Mouse (Mus musculus) neural tube, embryonic 12.5 days (tissue): ENCODE results near the gene Napsa. TPM values are rescaled to one million over a fixed set of nuclear protein-coding genes. Genes with fewer than 3 reads are reported as not detected.
A peak's percentile ranks its signal among the peaks of the same experiment; 100 is the strongest.

ENCODE experiments used
- ATAC-seq: fragments of 200-750 bp; cut with Nextera tagmentation; 2 replicates; pipeline ENCODE4 v1.8.0; 2017; ENCODE audit warnings: low read depth, mild to moderate bottlenecking, moderate TSS enrichment, moderate library complexity; ENCODE audit not compliant: low FRiP score
- H3K27ac ChIP-seq: fragments of 300-500 bp; sonication (generic); 2 replicates; pipeline ENCODE4 v1.5.1; 2016
- H3K27me3 ChIP-seq: fragments of 300-500 bp; sonication (generic); replicated peaks from 2 replicates; pipeline ENCODE4 v1.6.1; 2016; ENCODE audit warnings: mild to moderate bottlenecking
- H3K36me3 ChIP-seq: fragments of 300-500 bp; sonication (generic); 2 replicates; pipeline ENCODE4 v1.6.1; 2016; ENCODE audit warnings: mild to moderate bottlenecking
- H3K4me1 ChIP-seq: fragments of 300-500 bp; sonication (generic); 2 replicates; pipeline ENCODE4 v1.6.1; 2016
- H3K4me2 ChIP-seq: fragments of 300-500 bp; sonication (generic); replicated peaks from 2 replicates; pipeline ENCODE4 v1.6.1; 2016; ENCODE audit warnings: mild to moderate bottlenecking
- H3K4me3 ChIP-seq: fragments of 300-500 bp; sonication (generic); 2 replicates; pipeline ENCODE4 v1.5.1; 2016
- H3K9ac ChIP-seq: fragments of 300-500 bp; sonication (generic); 2 replicates; pipeline ENCODE4 v1.6.1; 2016; ENCODE audit warnings: mild to moderate bottlenecking
- H3K9me3 ChIP-seq: fragments of 300-500 bp; sonication (generic); 2 replicates; pipeline ENCODE4 v1.6.1; 2016; ENCODE audit warnings: mild to moderate bottlenecking
- WGBS: fragments of 180-500 bp; shearing (Covaris S2); methylation state at CpG from one replicate; pipeline ENCODE4 v1.1.7; 2016; 5-methylcytosine and 5-hydroxymethylcytosine counted together
- polyA plus RNA-seq: library from polyadenylated mRNA; unstranded; fragments of >200 nt; fragmentation: Nextera tagmentation; extraction: Ambion mirVana; gene quantifications from 2 replicates; pipeline ENCODE4 v1.2.1, GENCODE M21; 2016

Napsa gene
- polyA plus RNA-seq, 1 experiment from 2014 or later = 0.74 TPM

DNA sequence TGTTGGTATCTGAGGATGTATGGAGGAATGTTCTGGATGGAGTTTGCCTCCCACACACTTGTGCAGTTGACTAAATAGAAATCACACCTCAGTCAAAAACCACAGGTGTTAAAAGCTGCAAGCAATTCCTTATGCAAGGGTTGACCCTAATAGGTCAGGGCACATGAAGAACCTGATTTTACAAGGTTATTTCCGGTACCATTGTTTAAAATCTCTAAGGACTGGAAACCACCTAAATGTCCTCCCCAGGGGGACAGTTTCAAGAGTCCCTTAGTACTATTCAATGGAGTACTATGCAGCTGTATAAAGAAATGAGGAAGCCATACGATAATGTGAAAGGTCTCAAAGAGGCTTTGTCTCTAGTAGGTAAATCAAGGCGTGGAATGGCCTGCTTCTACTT is 25.9 kb upstream of the Napsa start:
- Histone ChIP-seq H3K27me3 (no peaks in the 10 kb centered on the region), H3K27ac (no peak overlapping the region), H3K9me3 (0 out of 2 replicates have a peak, but pooled peaks cover 6% of the 10 kb centered on the region), H3K4me1 (peaks cover 13% of the 10 kb centered on the region), H3K4me3 (no peak overlapping the region), H3K36me3 (peaks cover 42% of the 10 kb centered on the region), H3K9ac (no peak overlapping the region), H3K4me2 (no peak overlapping the region)
- no peak for ATAC-seq
- 96% methylated on average over 3 of the region's 3 CpGs for WGBS

DNA sequence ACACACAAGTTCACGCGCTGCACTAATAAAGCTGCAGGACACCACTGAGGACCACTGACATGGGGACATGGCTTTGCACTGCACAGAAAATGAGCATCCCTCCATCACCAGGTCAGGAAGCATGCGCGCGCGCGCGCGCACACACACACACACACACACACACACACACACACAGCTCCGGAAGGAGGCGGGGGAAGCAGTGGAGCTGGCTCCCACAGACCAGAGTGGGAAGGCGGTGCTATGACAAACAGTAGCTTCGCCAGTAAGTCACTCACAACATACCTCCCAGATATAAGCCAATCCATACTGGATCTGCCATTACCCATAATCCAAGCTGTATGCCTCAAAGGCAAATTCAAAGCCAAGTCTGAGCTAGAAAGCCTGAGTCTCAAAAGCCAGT is 25.1 kb upstream of the Napsa start:
- H3K4me2 ChIP-seq = peak overlapping the region; percentile 92

DNA sequence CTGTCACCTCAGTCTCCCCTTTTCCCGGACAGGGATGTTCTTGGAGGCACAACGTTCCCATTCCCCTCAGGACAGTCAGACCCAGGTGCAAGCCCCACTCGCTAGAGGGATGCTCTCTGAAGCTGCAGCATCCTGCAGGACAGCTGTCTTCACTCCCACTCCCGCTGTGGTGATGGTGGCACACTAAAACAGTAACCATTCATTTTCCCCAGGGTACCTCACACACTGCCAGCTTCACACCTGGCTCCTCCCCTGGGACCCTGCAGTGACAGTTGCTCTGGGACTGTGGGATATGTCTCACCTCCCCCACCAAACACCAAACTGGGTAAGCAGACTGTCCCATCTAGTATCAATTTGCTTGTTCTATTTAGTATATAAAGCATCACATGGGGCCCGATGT is 24.5 kb upstream of the Napsa start:
- H3K36me3 ChIP-seq = peaks cover 39% of the 10 kb centered on the region
- no peak for ATAC-seq
- no peaks in the 10 kb centered on the region for H3K27me3 ChIP-seq
- 0 out of 2 replicates have a peak, but pooled peaks cover 6% of the 10 kb centered on the region for H3K9me3 ChIP-seq
- H3K27ac ChIP-seq = no peak overlapping the region
- peak overlapping the region; percentile 59 for H3K9ac ChIP-seq
- 18% methylated on average over 5 of the region's 5 CpGs for WGBS
- peaks cover 13% of the 10 kb centered on the region for H3K4me1 ChIP-seq
- H3K4me3 ChIP-seq = peak overlapping the region; percentile 59
- peak overlapping the region; percentile 92 for H3K4me2 ChIP-seq

More for the DNA sequence above, 25.1 kb upstream of the Napsa start:
- H3K9me3 ChIP-seq = 0 out of 2 replicates have a peak, but pooled peaks cover 6% of the 10 kb centered on the region
- H3K4me1 ChIP-seq = peaks cover 13% of the 10 kb centered on the region
- peaks cover 42% of the 10 kb centered on the region for H3K36me3 ChIP-seq
- H3K9ac ChIP-seq = no peak overlapping the region
- H3K27ac ChIP-seq = no peak overlapping the region
- no peak overlapping the region for H3K4me3 ChIP-seq
- 98% methylated on average over 13 of the region's 13 CpGs for WGBS
- H3K27me3 ChIP-seq = no peaks in the 10 kb centered on the region
- ATAC-seq = no peak

DNA sequence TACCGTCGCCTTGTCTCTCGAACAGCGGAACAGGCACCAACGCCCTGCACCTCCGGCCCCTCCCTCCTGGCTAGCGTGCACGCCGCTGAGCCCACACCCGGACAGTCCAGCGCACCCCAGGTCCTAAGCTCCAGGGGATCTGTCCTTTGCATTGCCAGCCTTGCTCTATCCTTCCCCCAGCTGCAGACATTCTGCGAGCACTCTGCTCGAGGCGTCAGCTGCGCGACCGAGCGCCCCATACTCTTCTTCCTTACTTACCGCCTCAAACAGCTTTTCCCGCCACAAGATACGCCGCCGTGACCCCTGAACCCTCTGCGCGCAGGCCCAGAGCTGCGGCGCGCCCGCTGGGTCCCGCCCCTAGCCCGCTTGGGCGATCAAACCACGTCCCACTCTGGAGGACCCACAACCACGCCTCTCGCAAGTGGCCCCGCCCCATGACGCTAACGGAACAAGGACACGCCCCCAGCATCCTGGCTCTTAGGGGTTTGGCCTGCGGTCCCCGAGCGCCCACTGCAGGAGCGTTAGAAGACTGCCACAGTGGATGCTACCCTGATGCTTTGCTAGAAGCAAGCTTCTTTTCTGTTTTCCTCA is 23.6 kb upstream of the Napsa start, which contains the start of gene Pold1:
Gene Pold1, minus strand, starts transcription at position 353 of the 591 bp plus-strand sequence.
- under 1% methylated on average over 43 of the region's 43 CpGs for WGBS
- Histone ChIP-seq H3K27ac (no peak within 1 kb of the TSS), H3K36me3 (peaks cover 33% of the 10 kb centered on the region)

DNA sequence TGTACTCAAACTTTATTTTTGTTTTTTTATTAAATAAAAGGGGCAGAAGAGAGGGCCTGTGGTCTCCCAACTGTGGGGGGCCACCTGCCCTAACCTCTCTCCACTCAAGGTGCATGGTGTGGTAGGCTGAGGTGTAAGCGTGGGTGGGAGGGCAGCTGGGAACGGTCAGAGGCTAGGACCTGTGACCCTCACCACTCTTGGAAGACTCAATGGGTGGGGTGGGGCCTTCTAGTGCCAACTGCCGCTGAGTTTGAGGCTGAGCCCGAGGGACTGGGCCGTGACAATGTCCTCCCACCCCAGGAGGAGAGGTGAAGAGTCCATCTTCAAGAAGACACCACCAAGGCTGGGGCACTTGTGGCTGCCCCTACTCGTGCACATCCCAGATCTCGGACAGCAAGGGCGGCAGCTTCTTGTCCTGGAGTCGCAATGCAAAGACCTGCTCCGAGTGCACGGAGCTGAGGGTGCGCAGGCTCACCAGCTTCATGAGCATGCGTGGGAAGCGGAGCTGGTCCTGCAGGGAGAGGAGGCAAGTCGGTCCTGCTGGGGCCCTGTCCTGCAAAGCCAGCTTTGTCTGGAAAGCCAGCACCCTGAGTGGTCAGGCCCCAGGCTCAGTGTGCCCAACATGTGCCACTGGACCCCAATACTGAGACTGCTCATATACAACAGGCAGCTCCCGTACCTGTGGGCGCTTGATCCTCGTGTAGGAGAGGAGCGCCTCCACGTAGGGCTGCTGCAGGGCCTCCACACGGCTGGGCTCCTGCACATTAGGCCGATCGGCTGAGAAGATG is 22.4 kb upstream of the Napsa start:
- no peak overlapping the region for H3K27ac ChIP-seq
- H3K4me1 ChIP-seq = peaks cover 20% of the 10 kb centered on the region
- H3K9ac ChIP-seq = no peak overlapping the region
- 95% methylated on average over 23 of the region's 23 CpGs for WGBS
- no peak for ATAC-seq
- no peak overlapping the region for H3K4me3 ChIP-seq
- H3K36me3 ChIP-seq = peaks cover 33% of the 10 kb centered on the region
- H3K9me3 ChIP-seq = 0 out of 2 replicates have a peak, but pooled peaks cover 6% of the 10 kb centered on the region
- H3K27me3 ChIP-seq = no peaks in the 10 kb centered on the region
- no peak overlapping the region for H3K4me2 ChIP-seq

More for the DNA sequence above, 23.6 kb upstream of the Napsa start, which contains the start of gene Pold1:
- peak; percentile 85 for ATAC-seq
- Histone ChIP-seq H3K4me2 (peak within 1 kb of the TSS; percentile 92), H3K4me1 (peaks cover 20% of the 10 kb centered on the region), H3K9me3 (0 out of 2 replicates have a peak, but pooled peaks cover 6% of the 10 kb centered on the region), H3K4me3 (peak within 1 kb of the TSS; percentile 59), H3K9ac (peak within 1 kb of the TSS; percentile 59), H3K27me3 (no peaks in the 10 kb centered on the region)

DNA sequence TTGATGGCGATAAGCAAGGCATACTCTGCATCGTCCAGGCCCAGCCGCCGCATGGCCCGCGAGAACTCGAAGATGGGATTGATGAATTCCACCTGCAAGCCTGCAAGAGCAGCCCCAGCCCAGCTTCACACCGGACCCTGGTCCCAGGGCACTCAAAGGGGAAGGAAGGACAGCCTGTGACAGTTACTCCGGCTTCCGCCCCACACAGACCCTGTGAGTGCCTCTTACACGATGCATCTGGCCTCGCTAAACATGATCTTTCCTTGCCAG is 21.8 kb upstream of the Napsa start:
- Histone ChIP-seq H3K4me1 (peaks cover 20% of the 10 kb centered on the region), H3K27me3 (no peaks in the 10 kb centered on the region), H3K9me3 (0 out of 2 replicates have a peak, but pooled peaks cover 6% of the 10 kb centered on the region), H3K4me3 (no peak overlapping the region), H3K9ac (no peak overlapping the region), H3K4me2 (no peak overlapping the region), H3K36me3 (peaks cover 33% of the 10 kb centered on the region), H3K27ac (no peak overlapping the region)
- WGBS = 94% methylated on average over 12 of the region's 12 CpGs
- ATAC-seq = no peak

DNA sequence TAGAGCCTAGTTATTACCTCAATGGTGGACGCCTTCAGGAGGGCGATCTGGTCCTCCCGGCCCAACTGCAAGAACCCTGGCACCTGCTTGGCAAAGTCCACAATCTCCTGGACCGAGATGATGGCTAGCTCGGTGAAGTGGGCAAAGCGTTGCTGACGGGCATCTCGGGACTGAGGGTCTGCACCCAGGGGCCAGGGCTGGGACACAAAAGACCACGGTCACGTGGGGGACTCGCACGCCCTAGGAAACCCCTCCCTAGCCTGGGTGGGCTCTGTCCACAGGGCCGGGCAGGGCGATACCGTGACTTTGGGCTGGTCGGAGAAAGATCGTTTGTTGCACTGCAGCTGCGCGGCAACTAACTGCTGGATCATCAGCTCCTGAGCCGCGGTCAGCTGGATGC is 20.9 kb upstream of the Napsa start:
- 0 out of 2 replicates have a peak, but pooled peaks cover 2% of the 10 kb centered on the region for H3K9me3 ChIP-seq
- 92% methylated on average over 21 of the region's 21 CpGs for WGBS
- H3K9ac ChIP-seq = no peak overlapping the region
- no peak overlapping the region for H3K27ac ChIP-seq
- peaks cover 29% of the 10 kb centered on the region for H3K36me3 ChIP-seq
- no peaks in the 10 kb centered on the region for H3K27me3 ChIP-seq
- no peak for ATAC-seq
- no peak overlapping the region for H3K4me3 ChIP-seq
- H3K4me2 ChIP-seq = no peak overlapping the region
- H3K4me1 ChIP-seq = peaks cover 20% of the 10 kb centered on the region

DNA sequence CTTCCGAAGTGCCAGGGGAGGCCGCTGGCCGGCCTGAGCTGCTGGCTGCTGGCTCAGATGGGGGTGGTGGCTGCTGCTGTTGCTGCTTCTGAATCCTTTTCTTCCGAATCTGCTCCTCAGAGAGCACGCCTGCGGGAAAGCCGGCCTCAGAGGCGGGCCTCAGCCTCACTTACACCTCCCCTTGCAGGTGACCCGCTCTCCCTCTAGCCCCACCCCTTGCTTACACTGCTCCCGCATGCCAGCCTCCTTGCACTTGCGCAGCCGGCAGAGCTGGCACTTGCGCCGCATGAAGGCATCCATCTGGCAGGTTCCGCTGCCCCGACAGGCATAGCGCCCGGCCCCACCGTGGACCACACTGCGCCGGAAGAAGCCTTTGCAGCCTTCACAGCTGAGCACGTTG is 20.4 kb upstream of the Napsa start:
- WGBS = 71% methylated on average over 22 of the region's 22 CpGs
- no peak overlapping the region for H3K9ac ChIP-seq
- no peak overlapping the region for H3K27ac ChIP-seq
- H3K36me3 ChIP-seq = peaks cover 29% of the 10 kb centered on the region
- peaks cover 20% of the 10 kb centered on the region for H3K4me1 ChIP-seq
- H3K4me3 ChIP-seq = no peak overlapping the region
- no peaks in the 10 kb centered on the region for H3K27me3 ChIP-seq
- H3K9me3 ChIP-seq = no peaks in the 10 kb centered on the region
- ATAC-seq = no peak
- no peak overlapping the region for H3K4me2 ChIP-seq

DNA sequence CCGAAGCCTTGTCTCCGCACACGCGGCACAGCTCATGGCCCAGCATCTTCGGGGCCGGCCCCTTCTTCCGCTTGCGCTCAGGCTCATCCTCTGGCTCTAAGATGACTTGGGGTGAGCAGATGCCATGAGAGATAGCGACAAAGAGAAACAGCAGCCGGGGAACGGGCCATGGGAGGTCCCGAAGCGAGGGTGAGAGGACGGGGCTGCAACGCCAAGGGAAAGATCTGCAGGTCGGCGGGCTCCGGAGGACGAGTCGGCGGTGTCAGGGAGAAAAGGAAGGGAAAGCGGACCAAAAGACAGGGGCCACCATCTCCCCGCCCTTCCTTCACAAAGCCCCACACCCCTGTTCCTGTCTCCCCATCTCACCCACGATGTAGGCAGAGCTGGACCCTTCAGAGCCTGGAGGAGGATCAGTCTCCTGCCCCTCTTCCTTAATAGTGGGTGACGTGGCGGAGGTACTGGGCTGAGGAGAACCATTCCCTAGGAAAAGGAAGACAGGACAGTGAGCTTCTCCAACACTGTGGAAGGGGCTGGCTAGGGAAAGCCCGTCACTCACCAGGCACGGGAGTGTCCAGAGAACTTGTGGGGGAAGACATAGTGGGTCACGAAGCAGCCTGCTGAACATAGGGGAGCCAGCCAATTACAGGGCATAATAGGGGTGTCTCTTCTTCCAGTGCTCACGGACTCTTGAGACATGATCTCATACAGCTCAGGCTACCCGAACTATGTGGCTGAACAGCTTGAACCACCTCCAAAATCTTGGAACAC is 19.9 kb upstream of the Napsa start:
- H3K27me3 ChIP-seq = no peaks in the 10 kb centered on the region
- peaks cover 29% of the 10 kb centered on the region for H3K36me3 ChIP-seq
- 86% methylated on average over 31 of the region's 31 CpGs for WGBS
- no peak overlapping the region for H3K27ac ChIP-seq
- peak overlapping the region; percentile 63 for H3K4me2 ChIP-seq
- no peaks in the 10 kb centered on the region for H3K9me3 ChIP-seq
- no peak overlapping the region for H3K9ac ChIP-seq
- H3K4me1 ChIP-seq = peaks cover 20% of the 10 kb centered on the region
- H3K4me3 ChIP-seq = no peak overlapping the region
- no peak for ATAC-seq

DNA sequence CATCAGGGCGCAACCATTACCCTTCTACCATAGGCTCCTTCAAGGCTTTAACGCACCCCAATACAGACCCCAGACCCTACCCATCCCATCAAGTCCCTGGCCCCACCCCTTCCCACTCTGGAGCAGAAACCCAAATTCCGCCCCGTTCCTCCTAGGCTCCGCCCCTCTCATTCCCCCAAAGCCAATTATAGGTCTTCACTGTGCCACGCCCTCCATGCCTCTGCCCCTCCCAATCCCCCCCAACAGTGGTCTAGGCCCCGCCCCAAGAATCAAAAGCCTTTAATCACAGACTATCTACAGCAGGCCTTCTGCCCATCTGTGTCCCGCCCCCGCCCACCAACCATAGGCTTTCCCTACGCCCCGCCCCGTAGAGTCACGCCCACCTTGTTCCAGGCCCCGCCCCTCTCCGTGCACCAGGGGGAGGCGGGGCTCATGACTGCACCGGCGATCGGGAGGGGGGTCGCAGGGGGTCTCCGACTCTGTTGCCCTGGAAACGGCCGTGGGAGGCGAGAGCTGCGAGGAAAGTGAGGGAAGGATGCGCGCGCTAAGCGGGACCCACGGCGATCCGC is 18.9 kb upstream of the Napsa start:
- H3K36me3 ChIP-seq = peaks cover 29% of the 10 kb centered on the region
- H3K4me1 ChIP-seq = peaks cover 10% of the 10 kb centered on the region
- no peaks in the 10 kb centered on the region for H3K27me3 ChIP-seq
- H3K9ac ChIP-seq = peak overlapping the region; percentile 54
- H3K4me3 ChIP-seq = peak overlapping the region; percentile 75
- 1% methylated on average over 32 of the region's 32 CpGs for WGBS
- ATAC-seq = peak; percentile 79
- H3K4me2 ChIP-seq = peak overlapping the region; percentile 63
- H3K9me3 ChIP-seq = no peaks in the 10 kb centered on the region
- H3K27ac ChIP-seq = peak overlapping the region; percentile 74

DNA sequence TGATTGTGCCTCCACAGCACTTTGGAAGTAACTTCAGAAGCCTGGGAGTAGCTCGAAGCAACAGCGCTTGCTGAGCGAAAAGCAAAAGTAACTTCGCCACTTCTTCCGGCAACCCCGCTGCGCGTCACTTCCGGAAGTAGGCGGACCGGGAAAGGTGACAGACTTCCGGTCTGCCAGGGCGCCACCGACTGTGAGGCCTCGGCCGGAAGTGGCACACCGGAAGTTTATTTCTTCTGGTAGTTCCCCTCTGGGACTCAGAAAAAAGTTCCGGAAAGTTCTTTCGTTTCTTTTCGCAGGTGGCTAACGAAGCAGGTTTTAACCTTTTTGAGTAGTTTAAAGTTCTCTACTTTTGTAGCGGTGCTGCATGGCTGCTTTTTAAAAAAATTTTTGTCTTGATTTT is 18.4 kb upstream of the Napsa start, which contains the start of gene Nr1h2:
Gene Nr1h2, minus strand, starts transcription at position 126 of the 400 bp plus-strand sequence.
- under 1% methylated on average over 22 of the region's 22 CpGs for WGBS
- H3K9me3 ChIP-seq = no peaks in the 10 kb centered on the region
- H3K4me3 ChIP-seq = peak within 1 kb of the TSS; percentile 75
- peaks cover 29% of the 10 kb centered on the region for H3K36me3 ChIP-seq
- no peaks in the 10 kb centered on the region for H3K27me3 ChIP-seq
- peak within 1 kb of the TSS; percentile 63 for H3K4me2 ChIP-seq
- peak within 1 kb of the TSS; percentile 74 for H3K27ac ChIP-seq
- ATAC-seq = peak; percentile 83
- H3K4me1 ChIP-seq = peaks cover 7% of the 10 kb centered on the region; the same call in 1 of the 2 replicates
- H3K9ac ChIP-seq = peak within 1 kb of the TSS; percentile 54

DNA sequence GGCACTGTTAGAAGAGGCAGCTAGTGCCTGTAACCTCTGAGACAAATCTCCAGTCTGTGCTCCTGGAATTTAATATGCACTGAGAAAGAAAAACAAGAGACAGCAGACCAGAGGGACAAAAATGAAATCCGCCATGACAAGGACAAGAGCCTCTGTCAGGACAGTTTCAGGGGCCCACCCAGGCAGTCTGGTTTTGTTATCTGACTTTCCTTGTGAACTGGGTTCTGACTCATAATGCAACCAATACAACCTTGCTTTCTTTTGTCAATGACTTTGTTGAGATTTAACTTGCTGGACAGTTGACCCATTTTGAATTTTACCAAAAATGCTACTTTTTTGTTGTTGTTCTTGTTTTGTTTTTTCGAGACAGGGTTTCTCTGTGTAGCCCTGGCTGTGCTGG is 14.6 kb upstream of the Napsa start:
- no peak for ATAC-seq
- Histone ChIP-seq H3K27me3 (no peaks in the 10 kb centered on the region), H3K9ac (no peak overlapping the region), H3K27ac (no peak overlapping the region), H3K4me2 (no peak overlapping the region), H3K36me3 (no peaks in the 10 kb centered on the region), H3K4me1 (peaks cover 7% of the 10 kb centered on the region; the same call in 1 of the 2 replicates), H3K9me3 (no peaks in the 10 kb centered on the region), H3K4me3 (no peak overlapping the region)
- whole genome bisulfite sequencing = 73% methylated on average over 2 of the region's 2 CpGs
